Mouse (Mus musculus): Measurements from ENCODE around the gene Prdx6. TPM values are rescaled to one million over a fixed set of nuclear protein-coding genes. Genes with fewer than 3 reads are reported as not detected.

The Prdx6 gene
- polyA plus RNA-seq, 1 experiment: 203 TPM

DNA sequence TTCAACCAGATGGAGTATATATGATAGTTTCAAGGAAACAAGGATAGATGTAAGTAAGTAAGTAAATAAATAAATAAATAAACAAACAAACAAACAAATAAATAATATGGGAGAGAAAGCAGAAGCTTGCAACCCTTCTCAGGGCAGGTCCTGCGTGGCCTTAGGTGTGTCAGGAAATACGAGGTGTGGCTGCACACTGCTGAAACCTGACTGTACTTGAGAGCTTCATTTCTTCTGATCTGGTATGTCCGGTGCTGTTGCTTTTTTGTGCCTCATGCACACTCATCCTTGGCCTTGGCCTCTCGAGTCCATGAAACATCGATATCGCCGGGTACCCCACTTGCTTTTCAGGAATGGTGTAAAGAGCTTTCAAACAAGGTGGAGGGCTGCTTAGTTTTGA, 13.7 kb downstream of the Prdx6 start:
- no peak for TF ChIP-seq MAX (IDR thresholded peaks at IDR 0.05; ENCODE audit: low read depth)
- no peak for TF ChIP-seq REST (IDR thresholded peaks at IDR 0.05; ENCODE audit: insufficient read depth, insufficient read length)
- no peak for TF ChIP-seq SRF (IDR thresholded peaks at IDR 0.05; ENCODE audit: control insufficient read depth, insufficient read length, low read depth)
- TF ChIP-seq POLR2A (IDR thresholded peaks at IDR 0.05; ENCODE audit: insufficient read length, low read depth): no peak
- TF ChIP-seq MYOG (IDR thresholded peaks at IDR 0.05; ENCODE audit: control insufficient read depth in 1 of 3, insufficient read depth in 1 of 3, insufficient read length in 2 of 3, low read depth in 2 of 3): no peak
- no peak for TF ChIP-seq TCF3 (IDR thresholded peaks at IDR 0.05; ENCODE audit: insufficient read length, low read depth)
- no peak for TF ChIP-seq TCF12 (IDR thresholded peaks at IDR 0.05; ENCODE audit: insufficient read depth, poor library complexity, severe bottlenecking)
- no peak for TF ChIP-seq POLR2AphosphoS2 (IDR thresholded peaks at IDR 0.05; ENCODE audit: insufficient read length, low read depth)
- no peak for TF ChIP-seq MYOD1 (IDR thresholded peaks at IDR 0.05; ENCODE audit: control insufficient read depth in 1 of 3, insufficient read length in 2 of 3, low read depth in 2 of 3)
- TF ChIP-seq E2F4 (IDR thresholded peaks at IDR 0.05; ENCODE audit: insufficient read depth): no peak
- no peak for TF ChIP-seq USF1 (IDR thresholded peaks at IDR 0.05; ENCODE audit: low read depth)
- no peak for TF ChIP-seq CEBPB (IDR thresholded peaks at IDR 0.05; ENCODE audit: insufficient read depth, poor library complexity, severe bottlenecking)
- Histone ChIP-seq H3K79me2 (ENCODE audit: control insufficient read depth, insufficient read depth) (no peaks in the 10 kb centered on the region), H3ac (ENCODE audit: control insufficient read depth, insufficient read length) (no peak overlapping the region), H3K36me3 (ENCODE audit: control insufficient read depth, insufficient read depth) (peaks cover 9% of the 10 kb centered on the region), H3K4me3 (no peak overlapping the region), H3K27me3 (ENCODE audit: control insufficient read depth, insufficient read depth, insufficient read length) (no peaks in the 10 kb centered on the region), H3K4me2 (ENCODE audit: low read depth) (no peak overlapping the region)

- Histone ChIP-seq H3K27me3 (ENCODE audit: control insufficient read depth, insufficient read depth, insufficient read length) (no peaks in the 10 kb centered on the region), H3K4me3 (no peak overlapping the region), H3K4me2 (ENCODE audit: low read depth) (no peak overlapping the region), H3K79me2 (ENCODE audit: control insufficient read depth, insufficient read depth) (no peaks in the 10 kb centered on the region), H3K36me3 (ENCODE audit: control insufficient read depth, insufficient read depth) (no peaks in the 10 kb centered on the region), H3ac (ENCODE audit: control insufficient read depth, insufficient read length) (no peak overlapping the region)
- TF ChIP-seq MYOG (IDR thresholded peaks at IDR 0.05; ENCODE audit: control insufficient read depth in 1 of 3, insufficient read depth in 1 of 3, insufficient read length in 2 of 3, low read depth in 2 of 3): no peak
- TF ChIP-seq MYOD1 (IDR thresholded peaks at IDR 0.05; ENCODE audit: control insufficient read depth in 1 of 3, insufficient read length in 2 of 3, low read depth in 2 of 3): no peak
- TF ChIP-seq E2F4 (IDR thresholded peaks at IDR 0.05; ENCODE audit: insufficient read depth): no peak
- TF ChIP-seq POLR2AphosphoS2 (IDR thresholded peaks at IDR 0.05; ENCODE audit: insufficient read length, low read depth): no peak
- no peak for TF ChIP-seq SRF (IDR thresholded peaks at IDR 0.05; ENCODE audit: control insufficient read depth, insufficient read length, low read depth)
- no peak for TF ChIP-seq POLR2A (IDR thresholded peaks at IDR 0.05; ENCODE audit: insufficient read length, low read depth)
- no peak for TF ChIP-seq CEBPB (IDR thresholded peaks at IDR 0.05; ENCODE audit: insufficient read depth, poor library complexity, severe bottlenecking)
- no peak for TF ChIP-seq USF1 (IDR thresholded peaks at IDR 0.05; ENCODE audit: low read depth)
- no peak for TF ChIP-seq TCF3 (IDR thresholded peaks at IDR 0.05; ENCODE audit: insufficient read length, low read depth)
- TF ChIP-seq TCF12 (IDR thresholded peaks at IDR 0.05; ENCODE audit: insufficient read depth, poor library complexity, severe bottlenecking): no peak
- no peak for TF ChIP-seq MAX (IDR thresholded peaks at IDR 0.05; ENCODE audit: low read depth)
- TF ChIP-seq REST (IDR thresholded peaks at IDR 0.05; ENCODE audit: insufficient read depth, insufficient read length): no peak
Observed at GRCm38 (mm10) chr1:161233226-161233839, 17.7 kb downstream of the Prdx6 start.

- Histone ChIP-seq H3K27me3 (ENCODE audit: control insufficient read depth, insufficient read depth, insufficient read length) (no peaks in the 10 kb centered on the region), H3K79me2 (ENCODE audit: control insufficient read depth, insufficient read depth) (no peaks in the 10 kb centered on the region), H3K36me3 (ENCODE audit: control insufficient read depth, insufficient read depth) (no peaks in the 10 kb centered on the region), H3K4me3 (no peak overlapping the region), H3K4me2 (ENCODE audit: low read depth) (no peak overlapping the region), H3ac (ENCODE audit: control insufficient read depth, insufficient read length) (no peak overlapping the region)
- TF ChIP-seq POLR2AphosphoS2 (IDR thresholded peaks at IDR 0.05; ENCODE audit: insufficient read length, low read depth) (no peak), REST (IDR thresholded peaks at IDR 0.05; ENCODE audit: insufficient read depth, insufficient read length) (no peak), TCF12 (IDR thresholded peaks at IDR 0.05; ENCODE audit: insufficient read depth, poor library complexity, severe bottlenecking) (no peak), SRF (IDR thresholded peaks at IDR 0.05; ENCODE audit: control insufficient read depth, insufficient read length, low read depth) (no peak), MYOD1 (IDR thresholded peaks at IDR 0.05; ENCODE audit: control insufficient read depth in 1 of 3, insufficient read length in 2 of 3, low read depth in 2 of 3) (no peak), POLR2A (IDR thresholded peaks at IDR 0.05; ENCODE audit: insufficient read length, low read depth) (no peak), CEBPB (IDR thresholded peaks at IDR 0.05; ENCODE audit: insufficient read depth, poor library complexity, severe bottlenecking) (no peak), USF1 (IDR thresholded peaks at IDR 0.05; ENCODE audit: low read depth) (no peak), E2F4 (IDR thresholded peaks at IDR 0.05; ENCODE audit: insufficient read depth) (no peak)
Observed at GRCm38 (mm10) chr1:161232181-161232580, 18.8 kb downstream of the Prdx6 start.

DNA sequence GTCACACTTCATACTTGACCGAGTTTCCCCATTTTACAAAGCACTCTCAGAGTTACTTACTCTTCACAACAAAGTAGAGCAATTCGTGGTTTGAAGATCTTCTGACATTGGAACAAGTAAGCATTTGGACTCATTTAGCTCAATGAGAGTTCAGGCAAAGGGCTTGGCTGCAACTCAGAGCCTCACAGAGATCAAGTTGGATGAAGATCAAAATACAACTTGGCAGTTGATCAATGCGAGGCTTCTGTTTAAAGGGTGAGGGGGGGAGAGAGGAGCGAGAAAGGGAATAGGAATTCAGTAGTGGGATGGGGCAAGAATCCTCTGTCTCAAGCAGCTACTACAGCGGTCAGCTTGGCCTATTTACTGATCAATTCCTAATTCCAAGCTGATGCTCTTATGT, 26.2 kb downstream of the Prdx6 start:
- no peak for TF ChIP-seq POLR2AphosphoS2 (IDR thresholded peaks at IDR 0.05; ENCODE audit: insufficient read length, low read depth)
- no peak for TF ChIP-seq E2F4 (IDR thresholded peaks at IDR 0.05; ENCODE audit: insufficient read depth)
- no peak for TF ChIP-seq MYOD1 (IDR thresholded peaks at IDR 0.05; ENCODE audit: control insufficient read depth in 1 of 3, insufficient read length in 2 of 3, low read depth in 2 of 3)
- no peaks in the 10 kb centered on the region for H3K27me3 ChIP-seq (ENCODE audit: control insufficient read depth, insufficient read depth, insufficient read length)
- no peak overlapping the region for H3K4me3 ChIP-seq
- no peaks in the 10 kb centered on the region for H3K79me2 ChIP-seq (ENCODE audit: control insufficient read depth, insufficient read depth)
- H3ac ChIP-seq (ENCODE audit: control insufficient read depth, insufficient read length): no peak overlapping the region
- no peak overlapping the region for H3K4me2 ChIP-seq (ENCODE audit: low read depth)
- H3K36me3 ChIP-seq (ENCODE audit: control insufficient read depth, insufficient read depth): no peaks in the 10 kb centered on the region

DNA sequence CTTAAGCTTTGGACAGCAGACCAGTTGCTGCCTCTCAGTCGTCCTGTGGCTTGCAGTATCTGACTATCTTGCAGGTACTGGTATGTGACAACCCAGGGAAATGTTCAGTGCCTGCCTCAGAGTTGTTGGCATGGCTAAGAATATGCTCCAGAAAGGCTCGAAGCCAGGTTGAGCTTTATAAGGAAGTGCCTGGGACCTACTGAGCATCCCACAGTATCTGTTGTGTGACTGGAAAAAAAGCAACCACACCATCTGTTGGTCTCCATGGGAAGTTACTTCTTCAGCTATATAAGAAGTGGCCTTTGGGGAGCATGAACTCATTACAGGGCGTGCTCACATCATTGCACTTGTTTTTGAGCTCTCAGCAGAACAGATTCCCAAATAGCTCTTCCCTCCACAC, 31.2 kb downstream of the Prdx6 start:
- Histone ChIP-seq H3K79me2 (ENCODE audit: control insufficient read depth, insufficient read depth) (no peaks in the 10 kb centered on the region), H3K4me2 (ENCODE audit: low read depth) (no peak overlapping the region), H3K4me3 (no peak overlapping the region), H3K36me3 (ENCODE audit: control insufficient read depth, insufficient read depth) (no peaks in the 10 kb centered on the region), H3K27me3 (ENCODE audit: control insufficient read depth, insufficient read depth, insufficient read length) (no peaks in the 10 kb centered on the region), H3ac (ENCODE audit: control insufficient read depth, insufficient read length) (no peak overlapping the region)
- TF ChIP-seq MAX (IDR thresholded peaks at IDR 0.05; ENCODE audit: low read depth) (no peak), POLR2A (IDR thresholded peaks at IDR 0.05; ENCODE audit: insufficient read length, low read depth) (no peak), CEBPB (IDR thresholded peaks at IDR 0.05; ENCODE audit: insufficient read depth, poor library complexity, severe bottlenecking) (no peak), REST (IDR thresholded peaks at IDR 0.05; ENCODE audit: insufficient read depth, insufficient read length) (no peak)

All from myocyte (in vitro differentiated cells).